34 mouse cellular contexts compared by ENCODE assay signal in genomic region chr15:82217980-82218379, GRCm38 (mm10). TPM values are rescaled to one million over a fixed set of nuclear protein-coding genes. Genes with fewer than 3 reads are reported as not detected.
"Had no signal": no experiment of that assay in that cellular context is flagged by ENCODE, and none has a peak within 500 bp of the region (broad histone marks: within the 10 kb centered on the region; RNA-seq: fewer than 3 reads in every experiment).

No protein-coding gene starts in this region.

- H3K4me2 ChIP-seq: heart, embryonic 12.5 days; hindbrain, embryonic 12.5 days; hindbrain, embryonic 14.5 days; intestine, embryonic 15.5 days; kidney, embryonic 15.5 days; limb, embryonic 13.5 days; limb, embryonic 15.5 days; liver, embryonic 12.5 days had no signal

- H3K9me3 ChIP-seq: heart, embryonic 10.5 days; heart, embryonic 12.5 days; hindbrain, embryonic 10.5 days; hindbrain, embryonic 12.5 days; intestine, embryonic 15.5 days; kidney, embryonic 15.5 days; limb, embryonic 13.5 days; limb, embryonic 15.5 days; liver, embryonic 12.5 days had no signal

- H3K9ac ChIP-seq: heart, embryonic 12.5 days; hindbrain, embryonic 12.5 days; hindbrain, embryonic 14.5 days; intestine, embryonic 15.5 days; kidney, embryonic 15.5 days; limb, embryonic 13.5 days; limb, embryonic 15.5 days; liver, embryonic 12.5 days had no signal

- H3K4me1 ChIP-seq: intestine, embryonic 15.5 days had no signal

- DNase-seq: gastrocnemius, adult 2 months; gastrocnemius, postnatal 10 days; heart, adult 18-20 months; heart, postnatal 10 days; heart, postnatal 4 days; kidney, adult 2 months; kidney, adult 9 months; kidney, postnatal 14 days; kidney, postnatal 36 days; layer of hippocampus, adult 9-11 months; layer of hippocampus, postnatal 36 days; left cerebral cortex, postnatal 4 days had no signal

- ATAC-seq: hindbrain, embryonic 16.5 days; inflammation-experienced regulatory T-cells, adult 6 months; intestine, embryonic 15.5 days; intestine, postnatal 0 days; liver, embryonic 12.5 days had no signal

- H3K4me3 ChIP-seq: gastrocnemius, adult 2 months; heart, embryonic 10.5 days; heart, embryonic 12.5 days; hindbrain, embryonic 10.5 days; hindbrain, embryonic 12.5 days; intestine, embryonic 15.5 days; kidney, embryonic 15.5 days; limb, embryonic 13.5 days; limb, embryonic 15.5 days; liver, embryonic 12.5 days had no signal

- H3K27ac ChIP-seq: gastrocnemius, adult 2 months; heart, embryonic 10.5 days; hindbrain, embryonic 12.5 days; hindbrain, embryonic 14.5 days; intestine, embryonic 15.5 days; kidney, embryonic 15.5 days; kidney, postnatal 0 days; limb, embryonic 13.5 days; limb, embryonic 15.5 days; liver, embryonic 12.5 days had no signal

- H3K36me3 ChIP-seq: heart, embryonic 10.5 days; heart, embryonic 12.5 days; hindbrain, embryonic 10.5 days; hindbrain, embryonic 12.5 days; intestine, embryonic 15.5 days; kidney, embryonic 15.5 days; limb, embryonic 13.5 days; limb, embryonic 15.5 days; liver, embryonic 12.5 days had no signal

RNA-seq across cellular contexts. Expression of gene Shisa8, which starts 5.4 kb away (rescaled TPM):
- total RNA-seq: gastrocnemius, adult 2 months; gastrocnemius, postnatal 10 days; granulocyte monocyte progenitor cell, adult 5-6 weeks had no signal
- polyA plus RNA-seq: inflammation-experienced regulatory T-cells, adult 6 months; intestine, postnatal 0 days had no signal

RNA-seq across cellular contexts. Expression of gene Tnfrsf13c, which starts 6.2 kb away (rescaled TPM):
- total RNA-seq: gastrocnemius, adult 2 months had no signal
- polyA plus RNA-seq: heart, embryonic 12.5 days; intestine, embryonic 15.5 days; intestine, postnatal 0 days; limb, embryonic 11.5 days had no signal

RNA-seq across cellular contexts. Expression of gene Cenpm, which starts 26.6 kb away (rescaled TPM):
- total RNA-seq: gastrocnemius, adult 2 months had no signal

RNA-seq across cellular contexts. Expression of gene 1500009C09Rik, which starts 34.2 kb away (rescaled TPM):
- total RNA-seq: gastrocnemius, adult 2 months; gastrocnemius, postnatal 10 days; gastrocnemius, postnatal 4 days; granulocyte monocyte progenitor cell, adult 5-6 weeks; heart, adult 18-20 months; heart, adult 8-10 months; heart, postnatal 10 days; heart, postnatal 25 days; heart, postnatal 4 days had no signal
- polyA plus RNA-seq: heart, embryonic 10.5 days; heart, embryonic 12.5 days; heart, embryonic 14.5 days; heart, embryonic 16.5 days; inflammation-experienced regulatory T-cells, adult 6 months; intestine, postnatal 0 days; kidney, postnatal 0 days; limb, embryonic 11.5 days; limb, embryonic 13.5 days; limb, embryonic 15.5 days; liver, adult 2 months; liver, embryonic 12.5 days had no signal

RNA-seq across cellular contexts. Expression of gene Sept3, which starts 56.7 kb away (rescaled TPM):
- polyA plus RNA-seq: inflammation-experienced regulatory T-cells, adult 6 months had no signal
